Mouse (Mus musculus) kidney, embryonic 16.5 days (tissue): ENCODE measurements at regions not wholly inside any gene's neighbourhood (a gene's known extent, or its start where the extent isn't known, plus 50 kb on each side); places are given as distances from the start of the nearest gene placed in this dataset.

Experiments used
- ATAC-seq: fragments of 200-750 bp; cut with Nextera tagmentation; 2 replicates; pipeline ENCODE4 v1.8.0; 2017; ENCODE audit warnings: moderate TSS enrichment; ENCODE audit not compliant: low FRiP score, low TSS enrichment
- H3K27ac ChIP-seq: fragments of 300-500 bp; sonication (generic); 2 replicates; pipeline ENCODE4 v1.5.1; 2014; ENCODE audit warnings: low read length
- H3K27me3 ChIP-seq: fragments of 300-500 bp; sonication (generic); 2 replicates; pipeline ENCODE4 v1.6.1; 2014; ENCODE audit warnings: low read length, control low read depth, mixed read lengths; ENCODE audit not compliant: insufficient read depth
- H3K36me3 ChIP-seq: fragments of 300-500 bp; sonication (generic); 2 replicates; pipeline ENCODE4 v1.6.1; 2014; ENCODE audit warnings: low read length, control low read depth, mixed read lengths; ENCODE audit not compliant: insufficient read depth
- H3K4me1 ChIP-seq: fragments of 300-500 bp; sonication (generic); 2 replicates; pipeline ENCODE4 v1.6.1; 2014; ENCODE audit warnings: low read length, control low read depth, mixed read lengths; ENCODE audit not compliant: insufficient read depth
- H3K4me2 ChIP-seq: fragments of 300-500 bp; sonication (generic); replicated peaks from 2 replicates; pipeline ENCODE4 v1.6.1; 2014; ENCODE audit warnings: low read depth, low read length
- H3K4me3 ChIP-seq: fragments of 300-500 bp; sonication (generic); 2 replicates; pipeline ENCODE4 v1.5.1; 2014; ENCODE audit warnings: mild to moderate bottlenecking, low read length
- H3K9ac ChIP-seq: fragments of 300-500 bp; sonication (generic); replicated peaks from 2 replicates; pipeline ENCODE4 v1.6.1; 2014; ENCODE audit warnings: low read length
- H3K9me3 ChIP-seq: fragments of 300-500 bp; sonication (generic); 2 replicates; pipeline ENCODE4 v1.6.1; 2016; ENCODE audit warnings: low read length, control low read depth
- WGBS: fragments of 180-500 bp; shearing (Covaris S2); extraction: QIAGEN DNeasy Blood & Tissue Kit; methylation state at CpG from one replicate; pipeline ENCODE4 v1.1.7; 2014; 5-methylcytosine and 5-hydroxymethylcytosine counted together

DNA sequence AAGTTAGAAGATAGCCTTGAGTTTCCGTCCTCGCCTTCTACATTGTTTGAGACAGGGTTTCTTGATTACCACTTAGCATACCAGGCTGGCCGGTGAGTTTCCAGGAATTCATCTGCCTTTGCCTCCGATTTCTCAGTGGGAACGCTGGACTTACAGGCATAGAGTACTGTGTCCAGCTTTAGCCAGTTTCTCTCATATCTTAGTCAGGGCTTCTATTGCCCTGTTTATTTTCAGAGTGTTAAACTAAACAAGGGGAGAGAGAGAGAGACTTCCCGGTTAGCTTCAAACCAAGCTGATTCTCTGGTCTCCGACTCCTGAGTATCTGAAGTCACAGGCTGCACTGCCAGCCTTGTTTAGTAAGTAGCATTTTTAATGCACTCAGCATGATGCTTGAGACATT, 151.4 kb downstream of the Ppp4r2 start:
- no peaks in the 10 kb centered on the region for H3K36me3 ChIP-seq
- H3K27ac ChIP-seq: peak overlapping the region; percentile 39; the same call in 1 of the 2 replicates
- no peaks in the 10 kb centered on the region for H3K9me3 ChIP-seq
- H3K4me3 ChIP-seq: no peak overlapping the region
- WGBS: 37% methylated on average over 7 of the region's 7 CpGs
- peaks cover 17% of the 10 kb centered on the region for H3K4me1 ChIP-seq
- no peak overlapping the region for H3K4me2 ChIP-seq
- H3K9ac ChIP-seq: no peak overlapping the region
- H3K27me3 ChIP-seq: no peaks in the 10 kb centered on the region
- ATAC-seq: no peak

DNA sequence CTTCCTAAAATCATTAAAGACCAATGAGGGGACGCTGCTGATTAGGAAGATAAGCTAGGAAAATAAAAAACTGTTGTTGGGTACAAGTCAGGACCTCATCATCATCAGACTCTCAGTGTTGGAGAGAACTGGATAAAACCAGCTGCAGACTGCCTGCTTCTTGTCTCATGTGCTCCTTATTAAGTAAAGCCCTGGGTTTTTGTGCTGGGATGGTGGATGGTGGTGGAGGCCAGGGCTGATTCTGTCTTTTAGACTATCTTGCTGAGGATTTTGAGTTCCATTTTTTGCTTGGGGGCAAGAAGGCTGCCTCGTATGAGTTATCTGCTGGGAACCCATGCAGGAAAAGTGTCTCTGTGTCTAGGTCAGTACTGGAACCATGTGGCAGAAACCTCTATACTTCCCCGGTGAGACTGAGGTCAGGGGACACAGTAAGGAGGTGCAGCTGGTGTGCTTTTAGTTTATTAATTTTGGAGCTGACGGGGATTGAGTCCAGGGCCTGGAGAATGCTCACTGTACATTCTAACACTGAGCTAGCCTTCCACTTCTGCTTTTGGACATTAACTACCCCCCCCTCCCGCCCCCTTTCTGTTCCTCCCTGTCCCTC, 152.0 kb downstream of the Ppp4r2 start:
- ATAC-seq: no peak
- peaks cover 17% of the 10 kb centered on the region for H3K4me1 ChIP-seq

DNA sequence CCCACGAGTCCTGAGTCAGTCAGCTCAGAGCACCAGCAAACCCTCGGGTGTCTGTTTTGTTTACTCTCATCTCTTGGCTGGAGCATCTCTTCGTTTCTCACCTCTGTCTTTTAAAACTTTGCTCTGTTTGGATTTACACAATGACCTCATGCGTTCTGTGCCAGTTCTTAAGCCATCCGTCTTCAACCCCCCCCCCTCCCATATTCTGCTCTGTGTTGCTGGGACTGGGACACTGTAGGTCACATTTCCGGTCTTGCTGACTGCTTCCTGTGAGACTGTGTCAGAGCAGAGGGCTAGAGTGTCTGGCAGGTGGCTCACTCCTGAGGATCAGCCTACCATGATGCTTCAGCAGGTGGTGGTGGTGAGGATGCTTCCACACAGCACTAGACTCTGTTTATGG, 155.1 kb downstream of the Ppp4r2 start:
- Histone ChIP-seq H3K27ac (no peak overlapping the region), H3K9ac (no peak overlapping the region), H3K27me3 (no peaks in the 10 kb centered on the region), H3K36me3 (no peaks in the 10 kb centered on the region), H3K9me3 (no peaks in the 10 kb centered on the region), H3K4me2 (no peak overlapping the region), H3K4me3 (no peak overlapping the region), H3K4me1 (peaks cover 17% of the 10 kb centered on the region)
- WGBS: 40% methylated on average over 6 of the region's 6 CpGs
- no peak for ATAC-seq

More for the DNA sequence above, 152.0 kb downstream of the Ppp4r2 start:
- H3K27ac ChIP-seq: no peak overlapping the region
- no peak overlapping the region for H3K4me3 ChIP-seq
- H3K27me3 ChIP-seq: no peaks in the 10 kb centered on the region
- no peaks in the 10 kb centered on the region for H3K9me3 ChIP-seq
- H3K9ac ChIP-seq: no peak overlapping the region
- no peaks in the 10 kb centered on the region for H3K36me3 ChIP-seq
- no peak overlapping the region for H3K4me2 ChIP-seq
- WGBS: 48% methylated on average over 5 of the region's 5 CpGs

DNA sequence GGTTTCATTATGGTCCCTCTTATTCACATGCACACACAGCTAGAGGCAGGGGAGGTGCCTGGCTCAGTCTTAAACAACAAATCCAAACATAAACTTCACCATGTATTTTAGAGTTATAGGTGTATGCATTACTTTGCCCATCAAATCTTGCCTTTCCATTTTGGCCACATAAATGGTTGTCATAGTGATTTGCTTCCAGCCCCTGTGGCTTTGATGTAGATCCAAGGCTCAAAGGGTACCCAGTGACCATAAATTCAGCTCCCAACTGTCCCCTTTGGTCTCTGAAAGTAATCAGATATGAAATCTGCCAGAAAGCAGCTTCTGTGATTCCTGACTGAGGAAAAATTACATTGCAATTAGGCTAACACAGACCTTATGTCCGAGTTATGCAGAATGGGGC, 160.0 kb downstream of the Ppp4r2 start:
- no peak for ATAC-seq
- H3K9ac ChIP-seq: no peak overlapping the region
- WGBS: 37% methylated on average over 1 of the region's 1 CpGs
- no peaks in the 10 kb centered on the region for H3K9me3 ChIP-seq
- H3K4me2 ChIP-seq: no peak overlapping the region
- H3K27ac ChIP-seq: no peak overlapping the region
- no peak overlapping the region for H3K4me3 ChIP-seq
- no peaks in the 10 kb centered on the region for H3K27me3 ChIP-seq
- H3K4me1 ChIP-seq: no peaks in the 10 kb centered on the region
- H3K36me3 ChIP-seq: no peaks in the 10 kb centered on the region

DNA sequence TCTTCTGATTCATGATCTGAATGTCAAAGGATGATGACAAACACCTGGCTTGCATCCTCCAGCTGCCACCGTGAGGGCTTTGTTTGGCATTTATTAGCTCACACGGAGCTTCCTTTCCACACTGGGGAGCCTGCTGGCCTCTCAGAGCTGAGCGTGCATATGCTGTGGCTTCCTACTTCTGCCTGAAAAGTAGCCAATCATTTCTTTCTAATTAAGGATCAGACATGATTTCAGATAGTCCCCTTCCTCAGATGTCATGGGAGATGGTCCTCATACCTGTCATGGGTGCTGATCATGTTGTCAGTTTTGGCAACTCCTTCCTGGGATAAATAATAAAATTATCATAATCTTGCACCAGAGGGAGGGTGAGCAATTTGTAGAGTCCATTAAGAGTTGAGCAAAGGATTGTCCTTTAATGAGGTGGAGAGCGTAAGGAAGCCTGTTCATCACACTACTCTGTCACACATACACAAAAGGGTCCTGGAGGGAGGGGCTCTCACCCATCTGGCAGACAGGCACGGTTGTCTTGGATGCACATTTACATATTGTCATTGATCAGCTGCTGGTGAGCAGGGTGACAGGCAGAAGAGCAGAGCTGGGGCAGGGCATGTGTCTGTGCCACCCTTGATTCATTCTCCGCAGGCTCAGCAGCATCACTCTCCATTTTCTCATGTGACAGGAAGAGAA, 162.6 kb downstream of the Ppp4r2 start:
- Histone ChIP-seq H3K36me3 (no peaks in the 10 kb centered on the region), H3K4me1 (no peaks in the 10 kb centered on the region), H3K27ac (no peak overlapping the region), H3K27me3 (no peaks in the 10 kb centered on the region), H3K4me3 (no peak overlapping the region), H3K9me3 (no peaks in the 10 kb centered on the region), H3K9ac (no peak overlapping the region), H3K4me2 (no peak overlapping the region)
- 40% methylated on average over 6 of the region's 6 CpGs for WGBS
- ATAC-seq: no peak

DNA sequence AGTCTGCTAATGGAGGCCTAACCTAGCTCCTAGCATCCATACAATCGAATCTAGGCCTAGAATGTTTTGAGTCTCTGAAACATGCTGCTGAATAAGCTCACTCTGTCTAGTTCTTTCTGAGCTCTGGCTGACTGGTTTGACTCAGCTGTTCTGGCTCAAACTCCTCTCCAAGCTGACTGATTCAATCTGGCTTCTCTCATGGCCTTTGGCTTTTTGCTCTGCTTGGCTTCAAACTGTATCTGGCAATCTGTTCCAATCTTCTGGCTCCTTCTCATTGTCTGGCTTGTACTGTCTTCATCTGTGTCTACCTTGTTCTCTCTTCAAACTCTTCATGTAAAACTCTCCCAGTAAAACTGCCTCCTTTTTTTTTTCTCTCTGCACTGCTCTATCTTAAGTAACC, 164.9 kb downstream of the Ppp4r2 start:
- Histone ChIP-seq H3K9me3 (no peaks in the 10 kb centered on the region), H3K4me2 (no peak overlapping the region), H3K4me3 (no peak overlapping the region), H3K36me3 (no peaks in the 10 kb centered on the region), H3K4me1 (no peaks in the 10 kb centered on the region), H3K27me3 (no peaks in the 10 kb centered on the region), H3K9ac (no peak overlapping the region), H3K27ac (no peak overlapping the region)
- WGBS: 86% methylated on average over 1 of the region's 1 CpGs
- no peak for ATAC-seq

DNA sequence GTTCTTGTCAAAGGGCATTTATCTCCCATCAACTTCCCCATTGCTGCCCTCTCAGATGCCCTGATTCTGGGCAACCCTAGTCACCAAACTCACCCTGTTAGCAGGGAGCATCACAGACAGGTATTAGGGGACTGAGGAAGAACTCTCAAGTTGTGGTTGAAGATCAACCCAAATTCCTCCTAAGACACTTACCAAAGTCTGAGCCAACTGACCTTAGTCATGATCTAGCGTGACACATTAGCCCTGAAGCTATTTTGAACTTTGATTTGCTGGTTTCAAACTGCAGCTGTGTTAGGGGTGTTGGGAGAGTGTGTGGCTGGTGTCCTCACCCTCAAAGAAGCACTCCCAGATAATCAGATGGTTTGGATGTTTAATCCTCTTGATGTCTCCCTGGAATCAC, 170.5 kb downstream of the Ppp4r2 start:
- H3K4me3 ChIP-seq: no peak overlapping the region
- no peaks in the 10 kb centered on the region for H3K4me1 ChIP-seq
- H3K9ac ChIP-seq: no peak overlapping the region
- WGBS: 85% methylated on average over 1 of the region's 1 CpGs
- no peak for ATAC-seq
- H3K4me2 ChIP-seq: no peak overlapping the region
- no peaks in the 10 kb centered on the region for H3K9me3 ChIP-seq
- no peak overlapping the region for H3K27ac ChIP-seq
- no peaks in the 10 kb centered on the region for H3K27me3 ChIP-seq
- no peaks in the 10 kb centered on the region for H3K36me3 ChIP-seq

DNA sequence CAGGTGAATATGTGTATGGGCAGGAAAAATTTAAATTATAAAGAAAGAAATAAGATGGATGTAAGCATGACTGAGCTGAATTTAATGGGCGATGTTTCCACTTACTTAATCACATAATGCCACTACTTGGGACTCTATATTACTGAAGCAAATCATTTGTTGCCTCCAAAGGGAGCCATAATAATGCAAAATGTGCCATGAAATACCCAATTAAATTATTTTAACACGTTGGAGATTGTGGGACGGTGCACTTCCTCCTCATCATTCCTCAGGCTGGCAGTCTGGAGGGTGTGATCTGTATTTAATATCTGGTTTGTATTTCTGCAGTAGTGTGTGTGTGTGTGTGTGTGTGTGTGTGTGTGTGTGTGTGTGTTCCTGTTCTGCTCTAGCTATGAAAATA, 188.2 kb downstream of the Ppp4r2 start:
- no peaks in the 10 kb centered on the region for H3K27me3 ChIP-seq
- ATAC-seq: no peak
- H3K4me1 ChIP-seq: no peaks in the 10 kb centered on the region
- H3K36me3 ChIP-seq: no peaks in the 10 kb centered on the region
- no peak overlapping the region for H3K4me2 ChIP-seq
- no peak overlapping the region for H3K9ac ChIP-seq
- WGBS: 77% methylated on average over 3 of the region's 3 CpGs
- H3K4me3 ChIP-seq: no peak overlapping the region
- H3K9me3 ChIP-seq: 0 out of 2 replicates have a peak, but pooled peaks cover 2% of the 10 kb centered on the region
- H3K27ac ChIP-seq: no peak overlapping the region

DNA sequence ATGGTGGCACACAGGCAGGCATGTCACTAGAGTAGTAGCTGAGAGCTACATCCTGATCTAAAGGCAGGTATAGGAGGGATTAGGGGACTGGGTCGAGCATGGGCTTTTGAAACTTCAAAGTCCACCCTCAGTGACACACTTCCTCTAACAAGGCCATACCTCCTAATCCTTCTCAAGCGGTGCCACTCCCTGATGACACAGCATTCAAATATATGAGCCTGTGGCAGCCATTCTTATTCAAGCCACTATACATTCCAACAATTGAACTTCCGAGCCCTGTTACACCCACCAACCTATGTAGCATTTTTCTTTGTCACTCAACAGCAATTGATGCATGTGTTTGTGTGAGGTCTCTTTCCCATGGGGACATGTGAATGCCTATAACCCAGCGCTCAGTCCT, 192.4 kb downstream of the Ppp4r2 start:
- 0 out of 2 replicates have a peak, but pooled peaks cover 2% of the 10 kb centered on the region for H3K9me3 ChIP-seq
- no peak overlapping the region for H3K27ac ChIP-seq
- H3K27me3 ChIP-seq: no peaks in the 10 kb centered on the region
- H3K4me3 ChIP-seq: no peak overlapping the region
- no peak overlapping the region for H3K9ac ChIP-seq
- no peaks in the 10 kb centered on the region for H3K4me1 ChIP-seq
- ATAC-seq: no peak
- 93% methylated on average over 4 of the region's 4 CpGs for WGBS
- H3K36me3 ChIP-seq: no peaks in the 10 kb centered on the region
- no peak overlapping the region for H3K4me2 ChIP-seq

DNA sequence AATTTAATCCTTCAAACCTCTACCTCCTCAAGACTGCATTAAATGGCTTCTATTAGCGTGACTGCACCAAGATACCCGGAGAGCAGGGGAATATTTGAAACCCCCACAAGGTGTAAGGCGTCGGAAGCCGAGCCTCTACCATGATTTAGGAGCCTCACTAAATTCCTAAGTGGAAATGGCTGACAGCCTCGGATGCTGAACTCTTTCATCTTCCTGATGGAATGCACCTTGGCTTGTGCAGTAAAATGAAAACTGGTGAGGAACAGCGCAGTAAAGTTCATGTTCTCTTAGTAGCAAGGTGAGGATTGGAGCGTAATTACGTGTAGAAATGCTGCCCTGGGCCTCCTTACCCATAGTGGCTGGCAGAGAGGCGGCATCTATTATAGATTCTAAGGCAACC, 194.0 kb downstream of the Ppp4r2 start:
- Histone ChIP-seq H3K27ac (no peak overlapping the region), H3K4me1 (no peaks in the 10 kb centered on the region), H3K9me3 (0 out of 2 replicates have a peak, but pooled peaks cover 2% of the 10 kb centered on the region), H3K9ac (no peak overlapping the region), H3K36me3 (no peaks in the 10 kb centered on the region), H3K27me3 (no peaks in the 10 kb centered on the region), H3K4me3 (no peak overlapping the region), H3K4me2 (no peak overlapping the region)
- WGBS: 29% methylated on average over 10 of the region's 10 CpGs
- no peak for ATAC-seq
